Mouse (Mus musculus) layer of hippocampus, adult 9-11 months (tissue): ENCODE data around the gene Scn2a.

Experiments
- DNase-seq: peaks from one replicate; pipeline ENCODE4 v3.0.0; 2022

Gene Scn2a

GRCm38 (mm10) chr2:65620556-65621166, at the start of gene Scn2a:
TSS of gene Scn2a (plus strand) at chr2:65620771.
- peak; percentile 53 for DNase-seq

DNA sequence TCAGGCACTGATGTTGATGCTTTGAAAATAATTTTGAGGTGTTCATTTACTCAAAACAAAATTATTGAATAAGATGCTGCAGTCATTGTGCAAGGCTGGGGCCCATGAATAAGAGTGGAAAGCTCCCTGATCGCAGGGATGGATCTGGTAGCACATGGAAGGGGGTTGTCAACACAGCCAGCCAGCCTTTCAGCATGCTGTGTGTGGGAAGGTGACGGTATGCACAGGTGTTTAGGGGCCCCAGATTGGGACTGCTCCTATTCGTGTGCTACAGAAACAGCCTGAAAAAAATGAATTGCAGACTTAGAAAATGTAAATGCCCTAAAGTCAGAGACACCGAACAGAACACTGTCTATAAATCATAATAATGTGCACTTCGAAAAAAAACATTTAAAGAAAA, 32.9 kb upstream of the Scn2a start:
- peak; percentile 84 for DNase-seq

DNA sequence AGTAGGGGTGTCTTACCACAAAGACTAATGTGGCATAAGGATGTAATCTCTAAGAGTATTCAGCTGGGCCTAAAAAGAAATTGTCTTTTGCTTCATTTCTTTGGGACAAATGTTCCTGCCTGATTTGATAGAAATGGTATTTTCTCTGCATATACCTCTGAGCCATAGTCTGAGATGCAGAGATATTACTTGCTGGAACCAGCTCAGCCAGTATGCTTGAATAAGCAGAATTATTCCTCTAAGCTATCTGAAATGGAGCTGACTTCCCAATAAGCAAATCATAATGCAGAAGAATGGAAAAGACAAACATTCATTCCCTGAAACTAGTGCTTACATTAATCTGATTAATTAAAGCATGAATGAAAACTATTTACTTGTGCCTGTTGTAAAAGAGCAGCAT, 12.8 kb upstream of the Scn2a start:
- no peak for DNase-seq

DNA sequence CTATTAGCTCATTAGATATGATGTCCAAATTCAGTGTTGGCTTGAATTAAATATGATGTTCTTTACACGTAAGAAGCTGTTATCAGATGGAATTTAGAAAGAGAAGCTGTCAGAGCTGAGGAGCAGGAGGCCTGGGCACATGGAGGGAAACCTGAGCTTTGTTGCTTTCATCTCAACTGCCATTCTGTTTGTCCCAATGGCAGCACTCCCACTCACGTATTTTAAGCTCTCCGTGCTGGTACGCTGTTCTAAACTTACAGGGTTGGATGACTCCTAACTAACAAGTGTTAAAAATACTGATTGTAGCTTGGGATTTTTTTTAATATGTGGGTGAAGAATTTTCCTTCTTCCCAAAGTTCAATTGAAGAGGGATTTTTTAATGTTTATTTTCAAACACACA, 8.7 kb upstream of the Scn2a start:
- peak; percentile 60 for DNase-seq

DNA sequence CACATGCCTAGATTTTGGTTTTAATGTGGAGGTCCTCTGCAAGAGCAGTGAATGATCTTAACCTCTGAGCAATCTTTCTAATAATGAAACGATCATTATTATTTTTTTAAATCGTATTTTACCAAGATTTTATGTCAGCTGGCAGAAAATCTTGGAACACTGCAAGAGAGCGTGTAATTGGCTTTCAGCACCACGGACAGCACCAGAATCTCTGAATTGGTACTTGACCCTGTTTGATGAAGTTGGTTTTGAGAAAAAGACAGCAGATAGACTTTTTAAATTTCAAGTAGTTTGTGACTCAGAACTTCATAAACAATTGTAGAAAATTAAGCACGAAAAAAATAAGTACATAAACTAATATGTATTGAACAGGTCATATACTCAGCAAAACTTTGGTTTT, 790 bp upstream of the Scn2a start:
- no peak for DNase-seq

DNA sequence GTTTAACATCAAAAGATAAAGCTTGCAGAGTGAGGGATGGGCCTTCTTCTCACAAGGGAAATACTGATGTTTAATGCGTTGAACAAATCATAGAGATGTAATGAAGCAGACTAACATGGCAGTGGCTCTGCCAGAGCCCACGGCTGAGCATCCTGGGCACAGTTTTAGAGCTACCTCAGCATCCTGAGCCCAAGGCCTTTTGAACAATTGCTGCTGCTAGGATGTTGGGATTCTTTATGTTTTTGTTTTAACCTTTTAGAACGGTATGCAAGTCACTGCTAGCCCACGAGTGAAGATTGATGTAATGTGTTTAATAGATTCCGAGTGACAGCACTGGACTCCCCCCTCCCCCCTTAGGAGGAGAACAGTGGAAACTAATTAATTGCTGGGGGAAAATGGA, 683 bp downstream of the Scn2a start:
- no peak for DNase-seq

GRCm38 (mm10) chr2:65621838-65622237, 1.3 kb downstream of the Scn2a start:
- no peak for DNase-seq

- no peak for DNase-seq
These were observed 32.1 kb downstream of the Scn2a start for GRCm38 (mm10) chr2:65652636-65653035.

- no peak for DNase-seq
These were observed 36.5 kb downstream of the Scn2a start for GRCm38 (mm10) chr2:65657031-65657430.

DNA sequence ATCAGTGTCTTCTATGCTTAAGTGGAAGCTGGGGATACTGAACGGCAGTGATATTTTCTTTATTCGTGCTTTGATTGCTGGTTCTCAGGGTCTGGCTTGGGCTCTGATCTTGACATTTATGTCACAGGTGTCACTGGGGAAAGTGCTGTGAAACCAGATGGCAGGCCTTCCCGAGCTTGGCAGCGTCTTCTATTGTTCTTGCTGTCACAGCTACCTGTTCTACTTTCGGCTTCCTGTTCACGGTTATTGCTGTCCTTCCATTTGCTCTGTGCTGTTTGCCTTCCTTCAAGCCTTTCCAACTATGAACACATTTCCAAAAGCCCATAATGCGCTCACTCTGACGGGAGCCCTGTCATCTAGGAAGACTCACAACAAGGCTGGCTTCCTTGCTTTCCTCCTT, 37.9 kb downstream of the Scn2a start:
- no peak for DNase-seq

GRCm38 (mm10) chr2:65663892-65664291, 43.3 kb downstream of the Scn2a start:
- no peak for DNase-seq

- DNase-seq = no peak
These were observed 43.9 kb downstream of the Scn2a start for GRCm38 (mm10) chr2:65664481-65664880.

- DNase-seq = no peak
These were observed 44.6 kb downstream of the Scn2a start for GRCm38 (mm10) chr2:65665180-65665579.

DNA sequence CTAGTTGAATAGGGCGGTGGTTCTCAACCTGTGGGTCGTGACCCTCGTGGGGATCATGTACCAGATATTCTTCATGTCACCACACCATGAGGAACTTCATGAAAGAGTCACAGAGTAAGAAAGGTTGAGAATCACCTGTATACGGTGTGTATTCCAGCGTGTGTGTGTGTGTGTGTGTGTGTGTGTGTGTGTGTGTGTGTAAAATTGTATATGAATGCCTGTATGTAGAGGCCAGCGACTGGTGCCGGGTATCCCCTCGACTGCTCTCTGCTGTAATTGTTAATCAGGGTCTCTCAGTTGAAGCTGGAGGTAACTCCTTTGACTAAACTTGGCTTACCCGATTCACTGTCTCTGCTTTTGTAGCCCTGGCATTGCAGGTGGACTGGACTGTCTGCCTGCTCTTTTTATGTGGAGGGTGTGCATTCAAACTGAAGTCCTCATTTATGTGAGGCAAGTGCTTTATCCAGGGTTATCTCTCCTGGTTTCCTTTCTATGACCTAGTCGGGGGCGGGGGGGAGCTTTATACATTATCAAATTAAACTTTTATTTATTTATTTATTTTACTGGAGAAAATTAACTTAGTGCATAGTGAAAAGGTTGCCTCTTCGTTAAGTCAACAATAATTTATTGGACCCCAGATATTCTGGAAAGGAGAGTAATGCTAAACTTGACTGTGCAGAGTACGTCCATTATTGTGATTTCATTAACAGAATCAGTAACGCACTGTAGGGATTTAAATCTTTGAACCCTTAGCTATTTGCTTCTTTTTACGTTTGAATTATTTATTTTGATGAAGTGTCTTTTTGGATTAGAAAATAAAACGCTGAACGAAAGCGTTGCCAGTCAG, 47.2 kb downstream of the Scn2a start:
- no peak for DNase-seq

- peak; percentile 86 for DNase-seq
These were observed 48.0 kb downstream of the Scn2a start for GRCm38 (mm10) chr2:65668437-65669135.

GRCm38 (mm10) chr2:65669561-65669960, 49.0 kb downstream of the Scn2a start:
- no peak for DNase-seq

DNA sequence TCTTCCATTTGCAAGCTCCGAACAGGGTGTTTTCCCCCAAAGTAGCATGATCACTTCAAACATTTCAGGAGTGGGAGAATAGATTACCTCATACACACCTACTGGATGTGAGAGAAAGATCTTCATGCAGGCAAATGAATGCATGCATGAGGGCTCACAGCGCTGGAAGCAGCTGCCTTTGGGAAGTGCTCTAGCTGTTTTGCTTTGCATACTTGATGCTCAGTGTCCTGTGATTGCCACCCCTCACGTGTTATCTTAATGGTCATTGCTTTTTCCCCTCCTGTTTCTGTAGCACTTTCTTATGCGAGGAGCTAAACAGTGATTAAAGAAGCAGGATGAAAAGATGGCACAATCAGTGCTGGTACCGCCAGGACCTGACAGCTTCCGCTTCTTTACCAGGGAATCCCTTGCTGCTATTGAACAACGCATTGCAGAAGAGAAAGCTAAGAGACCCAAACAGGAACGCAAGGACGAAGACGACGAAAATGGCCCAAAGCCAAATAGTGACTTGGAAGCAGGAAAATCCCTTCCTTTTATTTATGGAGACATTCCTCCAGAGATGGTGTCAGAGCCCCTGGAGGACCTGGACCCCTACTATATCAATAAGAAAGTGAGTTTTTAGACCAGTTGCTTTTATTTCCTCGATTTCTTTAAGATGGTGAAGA, 49.7 kb downstream of the Scn2a start:
- no peak for DNase-seq

DNA sequence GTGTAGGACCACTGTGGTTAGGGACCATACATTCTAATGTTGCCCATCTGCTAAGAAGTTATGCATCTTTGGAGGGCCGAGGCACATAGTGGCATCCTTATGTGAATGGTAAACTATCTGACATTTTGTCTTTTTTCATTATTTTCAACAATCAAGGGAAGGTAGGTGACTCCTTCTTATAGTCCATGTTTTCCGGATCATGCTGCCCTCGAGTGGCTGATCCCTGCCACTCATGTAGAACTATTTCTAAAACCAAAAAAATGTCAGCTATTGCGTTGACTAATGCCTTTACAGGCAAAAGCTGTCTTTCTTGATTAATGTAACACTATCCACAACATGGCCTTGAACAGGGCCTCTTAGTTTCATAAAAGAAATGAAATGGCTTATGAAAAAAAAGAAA, 59.0 kb downstream of the Scn2a start:
- DNase-seq = no peak

GRCm38 (mm10) chr2:65685151-65685550, 64.6 kb downstream of the Scn2a start:
- peak; percentile 78 for DNase-seq

DNA sequence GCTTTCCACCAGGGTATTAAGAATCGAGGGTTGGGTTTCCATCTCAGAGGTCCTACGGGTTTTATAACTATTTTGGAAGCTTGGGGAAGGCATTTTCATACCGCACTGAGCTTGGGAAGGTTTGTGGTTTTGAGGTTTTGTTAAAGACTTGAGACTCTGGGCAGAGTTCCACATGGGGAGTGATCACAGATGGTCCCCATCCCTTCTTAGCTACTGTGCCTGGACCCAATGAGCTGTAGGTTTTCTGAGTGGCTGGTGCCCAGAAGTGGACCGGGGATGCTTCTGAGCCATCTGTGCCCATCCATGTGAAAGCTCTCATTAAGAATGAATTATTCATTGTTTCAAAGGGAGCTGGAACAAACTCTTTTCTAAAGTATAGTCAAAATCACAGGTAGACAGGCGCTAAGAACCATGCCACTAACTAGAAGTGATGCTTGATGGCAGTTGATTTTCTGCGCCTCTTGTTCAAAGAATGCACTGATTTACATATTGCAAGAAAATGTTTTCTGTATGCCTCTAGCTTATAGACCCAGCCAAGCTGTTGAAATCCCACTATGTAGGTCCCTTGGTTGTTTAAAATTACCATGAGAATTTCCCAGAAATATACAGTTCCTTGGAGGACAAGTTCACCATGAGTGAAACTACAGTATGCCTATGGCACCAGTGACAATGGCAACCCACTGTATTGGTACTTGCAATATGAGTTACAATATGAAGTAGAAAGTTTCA, 70.0 kb downstream of the Scn2a start:
- peak; percentile 82 for DNase-seq

DNA sequence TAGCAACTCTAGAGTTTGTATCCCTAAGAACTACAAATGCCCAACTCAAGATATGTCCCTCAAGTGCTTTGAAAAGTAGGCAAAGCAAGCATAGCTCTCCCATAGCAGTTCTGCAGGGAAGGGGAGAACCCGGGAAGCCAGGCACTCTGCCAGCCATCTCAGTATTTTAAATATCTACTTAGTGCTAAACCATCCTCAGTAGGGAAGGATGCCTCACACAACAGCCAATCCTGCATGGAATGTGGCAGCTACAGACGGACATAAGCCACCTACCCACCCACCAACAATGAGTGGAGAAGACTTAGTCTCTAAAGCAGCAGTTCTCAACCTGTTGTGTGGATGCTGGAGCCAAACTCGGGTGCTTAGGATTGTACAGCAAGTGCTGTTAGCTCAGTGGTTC, 73.9 kb downstream of the Scn2a start:
- DNase-seq = no peak

GRCm38 (mm10) chr2:65695061-65695460, 74.5 kb downstream of the Scn2a start:
- DNase-seq = no peak

DNA sequence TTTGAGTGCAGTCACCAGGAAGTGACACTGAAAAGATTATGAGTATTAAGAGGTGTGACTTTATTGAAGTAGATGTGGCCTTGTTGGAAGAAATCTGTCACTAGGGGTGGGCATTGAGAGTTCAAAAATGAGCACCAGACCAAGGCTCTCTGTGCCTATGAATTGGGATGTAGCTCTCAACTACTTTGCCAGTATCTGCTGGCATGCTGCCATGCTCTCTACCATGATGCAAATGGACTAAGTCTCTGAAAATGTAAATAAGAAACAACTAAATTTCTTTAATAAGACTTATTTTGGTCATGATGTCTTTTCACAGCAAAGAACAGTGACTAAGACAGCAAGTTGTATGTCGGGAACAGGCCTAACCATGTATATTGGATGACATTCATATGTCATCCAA, 79.7 kb downstream of the Scn2a start:
- no peak for DNase-seq
